Mouse (Mus musculus) heart, embryonic 13.5 days (tissue): ENCODE results near the gene AC124502.3. TPM values are rescaled to one million over a fixed set of nuclear protein-coding genes. Genes with fewer than 3 reads are reported as not detected.

Experiments
- ATAC-seq: fragments of 200-750 bp; cut with Nextera tagmentation; 2 replicates; pipeline ENCODE4 v1.8.0; 2017; ENCODE audit warnings: moderate TSS enrichment; ENCODE audit not compliant: insufficient number of reproducible peaks, low FRiP score, low TSS enrichment; ENCODE audit errors: extremely low read depth
- H3K27ac ChIP-seq: fragments of 300-500 bp; sonication (generic); replicated peaks from 2 replicates; pipeline ENCODE4 v1.5.1; 2015; ENCODE audit warnings: moderate library complexity, mild to moderate bottlenecking, inconsistent platforms
- H3K27me3 ChIP-seq: fragments of 300-500 bp; sonication (generic); replicated peaks from 2 replicates; pipeline ENCODE4 v1.6.1; 2015; ENCODE audit warnings: mild to moderate bottlenecking, inconsistent platforms
- H3K36me3 ChIP-seq: fragments of 300-500 bp; sonication (generic); 2 replicates; pipeline ENCODE4 v1.6.1; 2015; ENCODE audit warnings: mild to moderate bottlenecking, inconsistent platforms
- H3K4me1 ChIP-seq: fragments of 300-500 bp; sonication (generic); 2 replicates; pipeline ENCODE4 v1.6.1; 2015; ENCODE audit warnings: inconsistent platforms
- H3K4me2 ChIP-seq: fragments of 300-500 bp; sonication (generic); 2 replicates; pipeline ENCODE4 v1.6.1; 2015; ENCODE audit warnings: inconsistent platforms, mild to moderate bottlenecking, moderate library complexity
- H3K4me3 ChIP-seq: fragments of 300-500 bp; sonication (generic); 2 replicates; pipeline ENCODE4 v1.5.1; 2015; ENCODE audit warnings: moderate library complexity, mild to moderate bottlenecking, inconsistent platforms
- H3K9ac ChIP-seq: fragments of 300-500 bp; sonication (generic); 2 replicates; pipeline ENCODE4 v1.6.1; 2015; ENCODE audit warnings: inconsistent platforms, mild to moderate bottlenecking, moderate library complexity
- H3K9me3 ChIP-seq: fragments of 300-500 bp; sonication (generic); 2 replicates; pipeline ENCODE4 v1.6.1; 2016; ENCODE audit warnings: inconsistent platforms
- WGBS: fragments of 180-500 bp; shearing (Covaris S2); methylation state at CpG from one replicate; pipeline ENCODE4 v1.1.7; 2015; ENCODE audit warnings: mixed read lengths; 5-methylcytosine and 5-hydroxymethylcytosine counted together
- polyA plus RNA-seq: library from polyadenylated mRNA; unstranded; fragments of >200 nt; fragmentation: Nextera tagmentation; extraction: Ambion mirVana; gene quantifications from 2 replicates; pipeline ENCODE4 v1.2.1, GENCODE M21; 2015

The AC124502.3 gene
- polyA plus RNA-seq, 1 experiment from 2014 or later, result 1.4 TPM

DNA sequence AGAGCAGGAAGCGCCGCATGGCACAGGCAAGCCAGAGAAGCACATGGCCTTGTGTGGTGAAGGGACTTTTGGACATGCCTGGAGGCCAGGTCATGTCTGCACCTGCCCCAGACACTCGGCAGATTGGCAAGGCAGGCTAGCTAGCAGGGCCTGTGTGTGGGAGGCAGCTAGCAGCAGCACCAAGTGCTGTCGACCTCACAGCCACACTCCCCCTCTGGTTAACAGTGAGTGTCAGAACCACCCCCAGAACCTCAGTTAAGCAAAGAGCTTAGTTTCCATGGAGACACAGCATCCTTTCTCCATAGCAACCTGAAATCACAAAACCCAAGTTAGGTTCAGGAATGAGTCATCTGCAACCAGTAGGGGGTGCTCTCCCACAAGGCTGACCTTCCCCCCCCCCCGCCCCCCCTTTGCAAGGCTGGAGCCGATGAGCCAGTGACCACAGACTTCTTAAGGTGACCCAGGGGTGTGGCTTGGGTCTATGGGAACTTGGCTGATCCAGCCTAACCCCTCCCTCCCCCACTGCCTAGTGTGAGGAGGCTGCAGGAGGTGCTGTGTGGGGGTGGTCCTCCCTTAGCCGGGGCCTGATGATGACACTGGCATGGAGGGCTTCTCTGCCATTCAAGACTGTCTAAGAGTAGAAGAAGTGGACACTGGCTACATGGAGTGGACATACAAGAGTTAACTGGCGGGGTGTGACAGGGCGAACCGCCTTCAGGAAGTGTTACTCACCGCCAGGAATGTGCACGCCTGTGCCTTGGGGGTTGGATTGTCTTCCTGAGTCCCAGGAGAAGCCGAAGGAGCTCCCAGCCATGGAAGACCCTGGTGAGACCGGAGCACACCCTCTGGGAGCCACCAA is 11.6 kb downstream of the AC124502.3 start, which contains the start of gene Rin1:
Gene Rin1, plus strand, starts transcription at position 435 of the 859 bp plus-strand sequence.
- Histone ChIP-seq H3K4me3 (peak within 1 kb of the TSS; percentile 48), H3K9ac (peak within 1 kb of the TSS; percentile 72), H3K27ac (peak within 1 kb of the TSS; percentile 70), H3K4me2 (peak within 1 kb of the TSS; percentile 71), H3K4me1 (peaks cover 34% of the 10 kb centered on the region), H3K36me3 (peaks cover 42% of the 10 kb centered on the region), H3K9me3 (no peaks in the 10 kb centered on the region), H3K27me3 (peaks cover 41% of the 10 kb centered on the region)
- no peak for ATAC-seq
- 12% methylated on average over 14 of the region's 14 CpGs for WGBS

DNA sequence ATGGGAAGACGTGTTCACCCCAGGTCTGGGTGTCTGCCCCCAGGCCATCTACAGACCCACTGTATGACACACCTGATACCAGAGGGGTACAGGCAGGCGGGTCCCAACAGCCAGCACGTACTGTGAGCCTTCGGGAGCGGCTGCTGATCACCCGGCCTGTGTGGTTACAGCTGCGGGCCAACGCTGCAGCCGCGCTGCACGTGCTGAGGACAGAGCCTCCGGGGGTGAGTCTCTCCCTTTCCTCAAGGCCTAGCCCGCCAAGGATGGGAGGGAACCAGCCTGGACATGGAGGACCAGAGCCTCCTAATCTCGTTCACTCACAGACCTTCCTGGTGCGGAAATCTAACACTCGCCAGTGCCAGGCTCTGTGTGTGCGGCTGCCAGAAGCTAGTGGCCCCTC is 12.3 kb downstream of the AC124502.3 start:
- WGBS, result 7% methylated on average over 17 of the region's 17 CpGs
- Histone ChIP-seq H3K9me3 (no peaks in the 10 kb centered on the region), H3K9ac (peak overlapping the region; percentile 72), H3K27ac (peak overlapping the region; percentile 70), H3K36me3 (peaks cover 40% of the 10 kb centered on the region), H3K4me3 (peak overlapping the region; percentile 48), H3K4me1 (peaks cover 34% of the 10 kb centered on the region), H3K27me3 (peaks cover 45% of the 10 kb centered on the region), H3K4me2 (peak overlapping the region; percentile 71)
- ATAC-seq, result no peak; the same call in 1 of the 2 replicates

DNA sequence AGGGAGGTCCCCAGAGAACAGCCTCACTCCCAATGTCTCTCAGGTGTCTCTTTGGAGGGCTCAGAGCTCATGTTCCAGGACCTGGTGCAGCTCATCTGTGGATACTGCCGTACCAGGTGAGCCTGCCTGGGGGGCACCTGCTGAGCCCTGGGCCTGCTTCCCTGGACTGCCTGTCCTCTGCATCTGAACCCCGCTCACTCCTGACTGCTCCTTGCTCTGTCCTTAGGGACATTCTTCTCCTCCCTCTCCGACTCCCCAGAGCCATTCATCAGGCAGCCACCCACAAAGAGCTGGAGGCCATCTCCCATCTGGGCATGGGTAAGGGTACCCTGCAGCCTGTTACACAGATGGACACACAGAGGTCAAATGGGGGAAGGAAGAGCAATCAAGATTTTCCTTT is 12.8 kb downstream of the AC124502.3 start:
- Histone ChIP-seq H3K4me3 (peak overlapping the region; percentile 48), H3K27ac (peak overlapping the region; percentile 70; the same call in 1 of the 2 replicates), H3K9me3 (no peaks in the 10 kb centered on the region), H3K4me1 (peaks cover 37% of the 10 kb centered on the region), H3K36me3 (peaks cover 35% of the 10 kb centered on the region), H3K27me3 (peaks cover 45% of the 10 kb centered on the region), H3K4me2 (peak overlapping the region; percentile 71), H3K9ac (peak overlapping the region; percentile 72)
- 58% methylated on average over 3 of the region's 3 CpGs for WGBS
- no peak for ATAC-seq

DNA sequence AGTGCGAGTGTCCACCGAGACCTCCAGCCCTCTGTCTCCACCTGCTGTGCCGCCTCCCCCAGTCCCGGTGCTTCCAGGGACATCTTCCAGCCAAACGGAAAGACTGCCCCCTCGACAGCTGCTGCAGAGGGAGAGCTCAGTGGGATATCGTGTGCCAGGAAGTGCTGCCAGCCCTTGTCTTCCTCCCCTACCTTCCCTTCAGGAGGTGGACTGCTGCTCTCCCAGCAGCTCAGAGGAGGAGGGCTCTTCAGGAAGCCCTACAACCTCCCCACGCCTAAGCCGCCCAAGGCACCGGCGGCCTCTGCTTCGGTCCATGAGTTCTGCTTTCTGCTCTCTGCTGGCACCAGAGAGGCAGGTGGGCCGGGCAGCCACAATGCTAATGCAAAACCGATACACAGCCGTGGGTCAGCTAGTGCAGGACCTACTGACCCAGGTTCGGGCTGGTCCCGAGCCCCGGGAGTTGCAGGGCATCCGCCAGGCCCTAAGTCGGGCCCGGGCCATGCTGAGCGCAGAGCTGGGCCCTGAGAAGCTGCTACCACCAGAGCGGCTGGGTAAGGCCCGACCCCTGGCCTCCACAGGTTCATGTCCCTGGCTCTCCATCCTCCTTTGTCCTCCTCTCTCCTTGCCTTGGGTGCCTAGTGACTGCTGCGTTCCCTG is 13.6 kb downstream of the AC124502.3 start:
- Histone ChIP-seq H3K4me3 (peak overlapping the region; percentile 48), H3K36me3 (peaks cover 27% of the 10 kb centered on the region), H3K27me3 (peaks cover 45% of the 10 kb centered on the region), H3K27ac (no peak overlapping the region; the same call in 1 of the 2 replicates), H3K9me3 (no peaks in the 10 kb centered on the region), H3K4me1 (peaks cover 39% of the 10 kb centered on the region), H3K4me2 (peak overlapping the region; percentile 71), H3K9ac (peak overlapping the region; percentile 72)
- 24% methylated on average over 25 of the region's 25 CpGs for WGBS
- no peak for ATAC-seq

DNA sequence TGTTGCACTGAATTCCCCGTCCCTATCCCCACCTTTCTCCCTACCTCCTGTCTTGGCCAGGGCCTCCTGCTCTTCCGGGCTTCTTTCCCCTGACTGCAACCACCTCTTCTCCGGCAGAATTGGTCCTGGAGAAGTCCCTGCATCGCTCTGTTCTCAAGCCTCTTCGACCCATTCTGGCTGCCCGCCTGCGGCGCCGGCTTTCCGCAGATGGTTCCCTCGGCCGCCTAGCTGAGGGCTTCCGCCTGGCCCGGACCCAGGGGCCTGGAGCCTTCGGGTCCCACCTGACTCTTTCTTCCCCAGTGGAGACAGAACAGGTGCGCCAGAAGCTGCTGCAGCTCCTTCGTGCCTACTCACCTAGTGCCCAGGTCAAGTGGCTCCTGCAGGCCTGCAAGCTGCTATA is 14.2 kb downstream of the AC124502.3 start:
- no peak overlapping the region for H3K27ac ChIP-seq
- 56% methylated on average over 17 of the region's 17 CpGs for WGBS

DNA sequence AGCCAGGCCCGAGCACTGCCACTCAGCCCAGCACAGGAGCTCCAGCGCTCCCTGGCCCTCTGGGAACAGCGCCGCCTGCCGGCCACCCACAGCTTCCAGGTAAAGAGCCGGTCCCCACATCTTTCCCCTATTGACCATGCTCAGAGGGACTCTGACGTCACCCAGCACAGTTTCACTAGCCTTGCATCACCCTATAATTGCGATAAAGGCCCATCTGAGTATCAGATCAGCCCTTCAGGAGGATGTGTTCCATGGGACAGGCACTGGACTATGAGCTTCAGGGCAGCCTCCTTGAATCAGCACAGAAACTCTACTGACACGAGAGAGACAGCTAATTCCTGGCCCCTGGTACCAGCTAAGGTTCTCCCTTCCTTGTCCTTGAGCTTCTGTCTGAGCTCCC is 15.2 kb downstream of the AC124502.3 start:
- Histone ChIP-seq H3K4me1 (peaks cover 52% of the 10 kb centered on the region), H3K27ac (no peak overlapping the region), H3K36me3 (peaks cover 11% of the 10 kb centered on the region), H3K4me3 (no peak overlapping the region), H3K9me3 (no peaks in the 10 kb centered on the region), H3K9ac (no peak overlapping the region), H3K27me3 (peaks cover 45% of the 10 kb centered on the region), H3K4me2 (no peak overlapping the region)
- no peak for ATAC-seq
- WGBS, result 29% methylated on average over 9 of the region's 9 CpGs

More for the DNA sequence above, 14.2 kb downstream of the AC124502.3 start:
- Histone ChIP-seq H3K36me3 (peaks cover 21% of the 10 kb centered on the region), H3K4me3 (no peak overlapping the region), H3K4me2 (peak overlapping the region; percentile 71), H3K9ac (no peak overlapping the region), H3K9me3 (no peaks in the 10 kb centered on the region), H3K27me3 (peaks cover 45% of the 10 kb centered on the region), H3K4me1 (peaks cover 41% of the 10 kb centered on the region)
- no peak for ATAC-seq

DNA sequence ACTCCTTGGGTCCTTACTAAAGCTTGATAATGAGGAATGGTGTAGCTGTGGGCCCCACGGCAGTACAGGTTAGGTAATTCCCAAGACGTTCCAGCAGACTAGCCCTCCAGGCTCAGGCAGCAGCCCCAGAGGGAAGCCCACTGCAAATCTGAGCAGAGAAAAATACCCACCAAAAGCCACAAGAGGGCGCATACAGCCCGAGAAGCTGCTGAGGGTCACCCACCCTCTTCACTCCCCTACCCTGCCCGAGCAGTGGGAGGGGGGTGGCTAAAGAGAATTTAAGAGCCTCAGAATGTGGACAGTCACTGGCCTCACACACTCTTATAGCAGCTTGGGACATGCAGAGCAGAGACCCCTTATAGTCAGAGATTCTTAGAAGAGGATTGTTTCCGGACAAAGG is 17.6 kb downstream of the AC124502.3 start:
- peaks cover 5% of the 10 kb centered on the region; the same call in 1 of the 2 replicates for H3K36me3 ChIP-seq
- H3K4me2 ChIP-seq, result no peak overlapping the region
- no peak for ATAC-seq
- H3K4me1 ChIP-seq, result peaks cover 59% of the 10 kb centered on the region
- H3K4me3 ChIP-seq, result no peak overlapping the region
- WGBS, result 13% methylated on average over 6 of the region's 6 CpGs
- no peak overlapping the region for H3K9ac ChIP-seq
- no peaks in the 10 kb centered on the region for H3K9me3 ChIP-seq
- peaks cover 39% of the 10 kb centered on the region for H3K27me3 ChIP-seq
- no peak overlapping the region for H3K27ac ChIP-seq

DNA sequence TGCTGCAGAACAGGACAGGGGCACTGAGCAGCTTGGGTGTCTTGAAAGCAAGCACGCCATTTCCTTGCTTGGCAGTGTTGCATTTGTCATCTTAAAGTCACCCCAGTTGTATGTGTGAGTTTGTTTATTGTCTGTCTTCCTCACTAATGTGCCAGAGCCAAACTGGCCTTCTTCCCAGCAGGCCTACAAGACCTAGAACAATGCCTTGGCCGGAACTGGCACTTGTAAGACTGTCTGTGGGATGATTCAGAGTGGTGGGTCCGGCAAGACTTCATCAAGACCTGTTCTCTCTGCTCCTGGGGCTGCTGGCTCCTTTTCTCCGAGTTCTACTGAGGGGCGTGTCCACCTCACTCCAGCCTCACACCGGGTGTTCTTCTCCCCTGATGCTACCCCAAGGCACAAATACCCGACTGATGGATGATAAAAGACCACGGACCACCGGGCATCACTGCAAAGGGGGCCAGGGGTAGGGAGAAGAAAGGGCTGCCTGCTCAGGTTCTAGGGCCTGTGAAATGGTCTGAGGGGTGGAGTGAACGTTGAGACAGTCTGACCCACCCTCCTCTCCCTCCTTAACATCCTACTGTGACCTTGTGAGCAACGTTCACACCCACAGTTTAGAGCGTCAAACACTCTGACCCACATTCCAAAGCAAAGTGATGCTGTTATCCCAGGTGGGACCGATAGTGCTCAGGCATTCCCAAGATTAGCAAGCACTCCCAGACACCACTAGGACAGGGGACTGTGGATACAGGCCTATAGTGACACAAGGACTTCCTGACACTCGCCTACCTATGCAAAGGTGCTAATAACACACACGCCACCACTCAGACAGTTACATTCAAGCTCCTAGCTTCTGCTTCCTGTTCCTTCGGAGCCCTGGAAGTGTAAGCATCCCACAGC is 19.4 kb downstream of the AC124502.3 start:
- H3K9me3 ChIP-seq, result no peaks in the 10 kb centered on the region
- H3K4me1 ChIP-seq, result peaks cover 44% of the 10 kb centered on the region
- WGBS, result 21% methylated on average over 16 of the region's 16 CpGs
- peak overlapping the region; percentile 66 for H3K27ac ChIP-seq
- no peak overlapping the region for H3K4me2 ChIP-seq
- peak overlapping the region; percentile 58; the same call in 1 of the 2 replicates for H3K9ac ChIP-seq
- H3K36me3 ChIP-seq, result peaks cover 5% of the 10 kb centered on the region; the same call in 1 of the 2 replicates
- no peak overlapping the region for H3K4me3 ChIP-seq
- H3K27me3 ChIP-seq, result peaks cover 20% of the 10 kb centered on the region
- no peak for ATAC-seq

DNA sequence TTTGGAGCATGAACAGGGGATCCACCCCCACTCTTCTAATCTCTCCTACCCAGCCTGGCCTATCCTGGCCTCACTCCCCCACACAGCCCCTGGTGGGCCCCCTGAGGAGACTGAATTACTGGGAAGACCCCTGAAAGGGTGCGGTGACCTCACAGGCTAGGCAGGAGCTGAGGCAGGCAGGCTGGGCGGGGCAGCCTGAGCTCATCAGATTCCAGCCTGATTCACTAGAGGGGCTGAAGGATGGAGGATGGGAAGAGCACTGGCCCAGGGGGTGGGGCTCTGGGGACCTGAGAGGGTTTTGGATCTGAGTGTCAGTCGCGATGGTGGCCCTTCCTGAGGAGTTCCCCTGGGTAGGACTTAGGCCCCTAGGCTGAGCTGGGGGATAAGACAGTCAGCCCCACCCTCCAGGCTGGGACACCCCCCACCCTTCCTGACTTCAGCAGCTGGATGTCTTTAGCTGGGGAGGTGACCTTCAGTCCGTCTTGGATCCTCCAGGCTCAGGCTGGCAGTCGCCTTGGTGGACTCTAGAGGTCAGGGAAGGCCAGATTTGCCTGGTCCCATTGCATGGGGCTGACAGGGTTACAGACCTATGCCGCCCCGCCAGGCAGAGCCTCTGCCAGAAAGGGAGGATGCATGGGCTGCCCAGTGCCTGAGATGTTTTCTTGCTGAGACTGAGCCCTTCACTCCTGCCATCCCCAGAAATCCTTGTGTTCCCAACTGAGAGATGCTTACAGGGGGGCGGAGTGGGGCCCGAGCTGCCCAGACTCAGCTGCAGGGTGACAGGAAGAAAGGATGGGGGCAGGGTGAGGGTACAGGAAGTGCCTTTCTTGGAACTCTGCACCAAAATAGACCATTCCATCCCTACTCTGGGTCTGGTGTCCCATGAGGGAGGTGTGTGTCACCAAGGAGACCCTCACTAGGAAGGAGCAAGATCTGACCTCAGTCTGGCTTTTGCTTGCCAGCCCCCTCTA is 20.4 kb downstream of the AC124502.3 start:
- WGBS, result 15% methylated on average over 10 of the region's 10 CpGs
- Histone ChIP-seq H3K9ac (peak overlapping the region; percentile 58), H3K4me1 (peaks cover 44% of the 10 kb centered on the region), H3K27me3 (peaks cover 12% of the 10 kb centered on the region; the same call in 1 of the 2 replicates), H3K36me3 (0 out of 2 replicates have a peak, but pooled peaks cover 5% of the 10 kb centered on the region), H3K9me3 (no peaks in the 10 kb centered on the region), H3K4me3 (no peak overlapping the region), H3K27ac (peak overlapping the region; percentile 66), H3K4me2 (0 out of 2 replicates have a peak overlapping the region, but pooled peaks have one; percentile 18)
- ATAC-seq, result no peak
